Mouse (Mus musculus) embryonic facial prominence, embryonic 11.5 days (tissue): ENCODE measurements at regions not wholly inside any gene's neighbourhood (a gene's known extent, or its start where the extent isn't known, plus 50 kb on each side); places are given as distances from the start of the nearest gene placed in this dataset.
A peak's percentile ranks its signal among the peaks of the same experiment; 100 is the strongest.

Source experiments
- ATAC-seq: fragments of 200-750 bp; cut with Nextera tagmentation; replicated peaks from 2 replicates; pipeline ENCODE4 v1.8.0; 2017; ENCODE audit warnings: low read depth; ENCODE audit not compliant: insufficient number of reproducible peaks, low FRiP score, low TSS enrichment
- DNase-seq: peaks from one replicate; pipeline ENCODE4 v3.0.0-alpha.2; 2015; ENCODE audit warnings: low spot score
- H3K27ac ChIP-seq: fragments of 300-500 bp; sonication (generic); replicated peaks from 2 replicates; pipeline ENCODE4 v1.5.1; 2014; ENCODE audit warnings: mild to moderate bottlenecking, low read depth, low read length, control low read depth
- H3K27me3 ChIP-seq: fragments of 300-500 bp; sonication (generic); 2 replicates; pipeline ENCODE4 v1.6.1; 2014; ENCODE audit warnings: mild to moderate bottlenecking, low read length, moderate library complexity, mixed read lengths; ENCODE audit not compliant: control insufficient read depth, insufficient read depth
- H3K36me3 ChIP-seq: fragments of 300-500 bp; sonication (generic); replicated peaks from 2 replicates; pipeline ENCODE4 v1.6.1; 2014; ENCODE audit warnings: low read depth, mild to moderate bottlenecking, low read length, moderate library complexity, mixed read lengths; ENCODE audit not compliant: control insufficient read depth, insufficient read depth
- H3K4me1 ChIP-seq: fragments of 300-500 bp; sonication (generic); 2 replicates; pipeline ENCODE4 v1.6.1; 2014; ENCODE audit warnings: low read length, mixed read lengths; ENCODE audit not compliant: control insufficient read depth, insufficient read depth
- H3K4me2 ChIP-seq: fragments of 300-500 bp; sonication (generic); 2 replicates; pipeline ENCODE4 v1.6.1; 2014; ENCODE audit warnings: low read depth, mild to moderate bottlenecking, control low read depth, low read length, moderate library complexity
- H3K4me3 ChIP-seq: fragments of 300-500 bp; sonication (generic); 2 replicates; pipeline ENCODE4 v1.5.1; 2014; ENCODE audit warnings: low read depth, low read length, control low read depth
- H3K9ac ChIP-seq: fragments of 300-500 bp; sonication (generic); replicated peaks from 2 replicates; pipeline ENCODE4 v1.6.1; 2014; ENCODE audit warnings: mild to moderate bottlenecking, control low read depth, low read length
- H3K9me3 ChIP-seq: fragments of 300-500 bp; sonication (generic); replicated peaks from 2 replicates; pipeline ENCODE4 v1.6.1; 2016; ENCODE audit warnings: mild to moderate bottlenecking, low read length, inconsistent platforms, mixed read lengths; ENCODE audit not compliant: control insufficient read depth
- WGBS: fragments of 180-500 bp; shearing (Covaris S2); extraction: QIAGEN DNeasy Blood & Tissue Kit; methylation state at CpG from one replicate; pipeline ENCODE4 v1.1.7; 2014; 5-methylcytosine and 5-hydroxymethylcytosine counted together

GRCm38 (mm10) chr7:71560296-71560936 lies 209.1 kb upstream of the Gm10295 start:
- H3K27ac ChIP-seq = no peak overlapping the region
- H3K4me3 ChIP-seq = no peak overlapping the region
- H3K4me2 ChIP-seq = no peak overlapping the region
- no peak overlapping the region for H3K9ac ChIP-seq
- H3K36me3 ChIP-seq = no peaks in the 10 kb centered on the region
- no peaks in the 10 kb centered on the region for H3K4me1 ChIP-seq
- no peak for DNase-seq
- no peaks in the 10 kb centered on the region for H3K9me3 ChIP-seq
- no peaks in the 10 kb centered on the region for H3K27me3 ChIP-seq
- 45% methylated on average over 2 of the region's 2 CpGs for WGBS
- ATAC-seq = no peak

- no peak overlapping the region for H3K27ac ChIP-seq
- DNase-seq (no peak), ATAC-seq (no peak)
- no peak overlapping the region for H3K4me2 ChIP-seq
- H3K27me3 ChIP-seq = no peaks in the 10 kb centered on the region
- no peak overlapping the region for H3K9ac ChIP-seq
- no peaks in the 10 kb centered on the region for H3K36me3 ChIP-seq
- H3K4me3 ChIP-seq = no peak overlapping the region
- no peaks in the 10 kb centered on the region for H3K9me3 ChIP-seq
- 91% methylated on average over 5 of the region's 5 CpGs for WGBS
- no peaks in the 10 kb centered on the region for H3K4me1 ChIP-seq
Observed at GRCm38 (mm10) chr7:71556473-71556872, 205.2 kb upstream of the Gm10295 start.

- 83% methylated on average over 3 of the region's 3 CpGs for WGBS
- Histone ChIP-seq H3K27me3 (no peaks in the 10 kb centered on the region), H3K4me3 (no peak overlapping the region), H3K9ac (no peak overlapping the region), H3K36me3 (no peaks in the 10 kb centered on the region), H3K4me2 (no peak overlapping the region), H3K27ac (no peak overlapping the region), H3K9me3 (no peaks in the 10 kb centered on the region), H3K4me1 (no peaks in the 10 kb centered on the region)
- ATAC-seq (no peak), DNase-seq (no peak)
Observed at GRCm38 (mm10) chr7:71555476-71555875, 204.2 kb upstream of the Gm10295 start.

DNA sequence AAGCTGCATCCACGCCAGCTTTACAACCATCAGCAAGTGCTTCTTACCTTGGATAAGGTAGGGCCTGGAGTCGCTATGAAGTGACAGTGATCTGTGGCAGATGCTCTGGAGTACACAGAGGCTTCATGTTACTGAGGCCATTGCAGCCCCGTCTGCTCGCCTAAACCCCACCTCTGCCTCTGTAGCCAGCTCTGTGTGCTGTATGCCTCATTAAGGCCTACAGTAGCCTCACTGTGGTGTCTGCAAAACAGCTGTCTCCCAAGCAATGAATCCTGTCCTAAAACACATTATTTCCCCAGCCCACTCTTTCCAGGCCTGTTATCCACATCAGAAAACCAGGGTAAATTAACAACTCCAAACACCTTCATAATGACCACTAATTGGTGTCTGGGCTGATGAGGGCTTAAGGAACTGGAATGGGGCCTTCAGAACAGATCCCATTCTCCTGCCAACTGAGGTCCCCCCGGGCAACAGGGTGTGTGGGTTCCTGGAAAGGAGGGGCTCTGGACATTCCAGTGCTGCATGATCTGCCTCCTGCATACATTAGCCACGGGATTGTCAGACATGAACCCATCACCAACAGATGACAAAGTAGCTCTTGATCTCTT lies 195.4 kb upstream of the Gm10295 start:
- Histone ChIP-seq H3K27ac (no peak overlapping the region), H3K9me3 (no peaks in the 10 kb centered on the region), H3K9ac (no peak overlapping the region), H3K36me3 (no peaks in the 10 kb centered on the region), H3K4me2 (no peak overlapping the region), H3K4me1 (no peaks in the 10 kb centered on the region), H3K4me3 (no peak overlapping the region), H3K27me3 (no peaks in the 10 kb centered on the region)
- DNase-seq = no peak
- no peak for ATAC-seq
- 75% methylated on average over 6 of the region's 6 CpGs for WGBS

GRCm38 (mm10) chr7:71541467-71541866 lies 190.2 kb upstream of the Gm10295 start:
- H3K9ac ChIP-seq = no peak overlapping the region
- H3K4me2 ChIP-seq = no peak overlapping the region
- H3K4me1 ChIP-seq = no peaks in the 10 kb centered on the region
- H3K4me3 ChIP-seq = no peak overlapping the region
- DNase-seq (no peak), ATAC-seq (no peak)
- 63% methylated on average over 2 of the region's 2 CpGs for WGBS
- no peaks in the 10 kb centered on the region for H3K36me3 ChIP-seq
- no peaks in the 10 kb centered on the region for H3K9me3 ChIP-seq
- no peak overlapping the region for H3K27ac ChIP-seq
- H3K27me3 ChIP-seq = no peaks in the 10 kb centered on the region

DNA sequence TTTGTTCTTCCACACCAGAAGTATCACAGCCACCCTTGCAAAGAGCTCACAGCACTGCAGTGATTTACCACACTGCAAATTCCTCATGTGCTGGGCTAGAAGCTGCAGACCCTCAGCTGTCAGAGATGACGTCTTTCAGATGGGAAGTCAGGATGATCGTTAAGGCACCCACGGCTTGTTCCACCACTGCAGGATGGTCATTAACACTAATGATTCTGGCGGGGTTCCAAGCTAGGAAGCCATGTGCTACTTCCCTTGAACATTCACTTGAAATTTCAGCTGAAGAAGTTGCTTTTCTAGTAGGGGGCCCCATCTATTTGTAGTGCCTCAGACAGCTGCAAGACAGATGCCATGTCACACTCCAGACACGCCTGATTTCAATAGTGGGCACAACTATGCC lies 181.8 kb upstream of the Gm10295 start:
- ATAC-seq (no peak), DNase-seq (peak; percentile 30)
- Histone ChIP-seq H3K36me3 (no peaks in the 10 kb centered on the region), H3K27ac (no peak overlapping the region), H3K4me3 (no peak overlapping the region), H3K27me3 (no peaks in the 10 kb centered on the region), H3K4me1 (no peaks in the 10 kb centered on the region), H3K9me3 (no peaks in the 10 kb centered on the region), H3K4me2 (no peak overlapping the region), H3K9ac (no peak overlapping the region)
- WGBS = 45% methylated on average over 5 of the region's 5 CpGs

GRCm38 (mm10) chr7:71531496-71531895 lies 180.2 kb upstream of the Gm10295 start:
- Histone ChIP-seq H3K36me3 (no peaks in the 10 kb centered on the region), H3K9ac (no peak overlapping the region), H3K4me3 (no peak overlapping the region), H3K9me3 (no peaks in the 10 kb centered on the region), H3K4me1 (no peaks in the 10 kb centered on the region), H3K27ac (no peak overlapping the region), H3K27me3 (no peaks in the 10 kb centered on the region), H3K4me2 (no peak overlapping the region)
- ATAC-seq (no peak), DNase-seq (peak; percentile 46)
- 34% methylated on average over 6 of the region's 6 CpGs for WGBS

GRCm38 (mm10) chr7:71530922-71531321 lies 179.6 kb upstream of the Gm10295 start:
- H3K9me3 ChIP-seq = no peaks in the 10 kb centered on the region
- H3K4me2 ChIP-seq = no peak overlapping the region
- H3K4me1 ChIP-seq = no peaks in the 10 kb centered on the region
- no peak overlapping the region for H3K9ac ChIP-seq
- H3K27me3 ChIP-seq = no peaks in the 10 kb centered on the region
- no peaks in the 10 kb centered on the region for H3K36me3 ChIP-seq
- DNase-seq = no peak
- no peak overlapping the region for H3K27ac ChIP-seq
- H3K4me3 ChIP-seq = no peak overlapping the region
- ATAC-seq = no peak
- WGBS = 81% methylated on average over 4 of the region's 4 CpGs
